Mouse (Mus musculus) testis, postnatal 10 days (tissue): ENCODE measurements around the gene Elmo1.

Source experiments
- DNase-seq: peaks from one replicate; pipeline ENCODE4 v3.0.0; 2021; ENCODE audit warnings: low spot score

Elmo1 gene

DNA sequence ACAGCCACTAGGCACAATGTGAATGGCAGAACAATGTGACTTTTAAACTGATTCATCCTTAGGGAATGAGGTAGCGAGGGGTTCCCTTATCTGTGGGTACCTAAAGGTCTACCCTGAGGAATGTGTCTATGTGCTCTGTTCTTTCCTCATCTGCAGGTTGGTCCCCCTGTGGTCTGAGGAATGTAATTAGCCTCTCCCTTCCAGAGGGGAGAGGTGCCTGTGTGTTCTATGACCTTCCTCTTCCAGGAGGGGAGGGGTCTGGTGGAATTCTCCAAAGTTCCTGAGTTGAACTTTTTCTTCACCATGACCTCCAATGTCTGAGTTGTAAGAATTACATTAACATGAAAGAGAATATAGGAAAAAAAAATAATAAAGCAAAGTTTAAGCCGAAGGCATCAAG, 294.4 kb downstream of the Elmo1 start:
- no peak for DNase-seq

DNA sequence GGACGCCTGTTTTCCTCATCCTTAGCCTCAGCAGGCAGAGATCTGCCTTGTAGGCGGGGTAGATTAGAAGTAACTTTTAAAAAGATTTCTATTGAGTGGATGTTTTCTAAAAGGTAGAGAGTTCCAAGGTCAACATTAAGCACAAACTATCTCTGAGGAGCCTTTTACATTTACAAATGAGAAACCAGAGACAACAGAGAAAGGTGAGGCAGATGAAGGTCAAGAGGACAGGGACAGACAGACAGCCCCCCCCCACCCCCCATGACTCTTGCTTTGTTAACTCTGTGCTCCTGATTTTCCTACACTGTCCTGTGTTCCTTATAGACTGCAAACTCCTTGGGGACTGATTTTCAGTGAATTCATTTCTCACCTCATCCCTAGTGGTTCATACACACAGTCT, 295.0 kb downstream of the Elmo1 start:
- no peak for DNase-seq

DNA sequence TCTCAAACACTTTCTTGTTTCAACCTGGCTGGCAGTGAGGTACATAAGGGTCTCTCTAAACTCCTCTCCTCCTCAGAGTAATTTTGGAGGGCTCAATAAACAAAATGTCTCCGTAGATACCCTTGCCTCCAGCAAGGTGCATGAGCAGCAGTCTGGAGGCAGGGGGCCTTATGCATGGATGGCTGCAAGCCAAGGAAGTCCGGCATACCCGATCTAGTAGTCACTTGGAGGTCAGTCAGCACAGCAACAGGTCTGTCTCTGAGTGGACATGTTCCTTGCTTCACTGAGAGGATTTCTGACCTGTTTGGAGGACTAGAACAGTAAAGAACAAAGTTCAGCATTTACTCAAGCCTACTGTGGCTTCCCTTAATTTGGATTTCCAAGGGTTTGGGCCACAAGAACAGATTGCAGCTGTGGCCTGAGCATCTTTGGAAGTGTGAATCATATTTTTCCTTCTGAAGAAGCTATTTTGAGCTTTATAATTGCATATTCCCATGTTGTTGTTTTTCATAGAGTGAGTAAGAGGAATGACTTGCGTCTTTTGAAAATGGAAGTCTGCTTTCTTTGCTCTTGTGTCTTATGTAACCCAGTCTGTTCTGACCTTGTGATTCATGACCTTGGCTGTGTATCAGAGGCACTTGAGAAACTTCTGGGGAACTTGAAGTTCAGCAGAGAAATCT, 296.2 kb downstream of the Elmo1 start:
- DNase-seq: no peak

DNA sequence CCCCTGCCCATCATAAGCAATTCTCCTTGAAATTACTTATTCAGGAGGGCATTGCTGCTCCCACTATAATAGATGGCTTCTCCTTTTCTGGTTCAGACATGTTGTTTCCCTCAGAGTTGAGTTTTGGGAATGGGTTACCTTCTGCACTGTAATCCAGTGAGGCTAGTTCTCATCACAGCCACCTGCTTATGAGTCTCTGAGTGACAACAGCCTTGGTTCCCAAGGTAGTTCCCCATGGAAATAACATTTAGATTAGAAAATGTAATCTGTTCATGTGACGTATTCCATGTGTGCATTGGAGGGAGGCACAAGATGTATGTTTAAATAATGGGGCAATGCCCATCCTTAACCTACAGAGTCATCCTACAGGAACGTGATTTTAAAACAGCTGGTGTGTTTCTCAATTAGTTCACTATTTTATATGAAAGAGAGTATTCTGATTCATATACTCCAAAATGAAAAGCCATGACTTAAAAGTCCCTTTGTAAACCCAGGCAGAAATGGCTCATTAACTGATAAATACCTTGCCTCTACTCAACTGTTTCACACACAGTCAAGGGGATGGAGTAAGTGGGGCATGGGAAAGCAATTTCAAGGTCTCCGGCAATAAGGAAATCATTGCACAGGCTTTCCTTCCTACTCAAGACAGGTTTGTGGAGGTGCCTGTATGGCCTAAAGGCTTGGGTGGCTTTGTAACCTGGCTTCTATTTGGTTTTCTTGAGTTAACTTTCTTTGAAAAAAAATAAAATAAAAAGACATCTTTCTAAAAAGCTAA, 302.6 kb downstream of the Elmo1 start:
- DNase-seq: no peak

DNA sequence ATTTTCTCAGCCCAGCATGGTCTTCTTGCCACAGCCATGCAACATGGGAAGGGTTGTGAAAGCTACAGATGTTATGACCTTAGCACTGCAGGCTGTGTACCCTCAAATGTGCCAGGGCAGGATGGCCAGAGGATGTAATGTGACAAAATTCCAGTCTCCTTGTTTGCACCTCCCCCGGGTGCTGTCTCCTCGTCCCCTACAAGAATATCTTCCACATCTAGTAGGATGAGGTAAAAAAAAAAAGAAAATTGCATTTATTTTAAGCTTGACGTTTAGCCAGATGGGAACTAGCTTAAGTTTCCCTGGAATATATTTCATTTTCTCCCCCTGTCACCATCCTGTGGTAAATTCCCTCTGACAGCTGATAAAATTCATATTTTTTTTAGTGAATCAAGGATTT, 307.3 kb downstream of the Elmo1 start:
- DNase-seq: no peak

DNA sequence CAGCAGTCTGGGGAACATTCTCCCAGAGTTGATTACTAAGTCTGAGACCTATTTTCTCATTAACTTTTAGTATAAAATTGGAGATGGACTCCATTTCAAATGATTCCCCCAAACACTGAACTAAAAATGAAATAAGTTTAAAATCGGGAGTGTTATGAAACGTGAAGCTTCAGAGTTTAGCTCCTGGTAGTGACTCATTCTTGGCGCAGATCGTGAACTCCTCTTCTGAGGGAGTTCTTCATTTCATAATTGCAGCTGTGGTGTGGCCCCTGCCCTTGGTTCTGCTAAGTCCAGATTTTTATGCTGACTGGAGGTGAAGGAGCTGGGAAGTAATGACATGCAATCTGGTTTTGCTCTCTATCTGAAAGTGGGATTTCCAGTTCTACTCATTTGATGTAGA, 307.9 kb downstream of the Elmo1 start:
- DNase-seq: no peak

DNA sequence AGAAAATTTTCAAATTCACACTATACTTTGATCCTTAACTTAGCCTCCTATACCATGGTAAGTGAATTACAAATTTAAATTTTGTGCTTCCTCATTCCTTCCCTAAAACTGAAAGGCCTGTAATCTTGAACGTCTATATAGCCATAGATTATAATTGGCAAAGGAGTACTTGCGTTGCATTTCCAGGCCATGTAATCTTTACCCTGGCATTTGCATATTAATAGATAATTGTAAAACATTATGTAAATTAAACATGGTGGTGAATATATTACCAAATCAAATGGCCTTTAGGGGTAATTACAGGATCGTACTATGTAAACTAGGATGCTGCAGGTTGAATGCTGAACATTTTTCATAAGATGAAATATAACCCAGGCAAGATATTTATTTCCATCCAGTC, 314.1 kb downstream of the Elmo1 start:
- no peak for DNase-seq

DNA sequence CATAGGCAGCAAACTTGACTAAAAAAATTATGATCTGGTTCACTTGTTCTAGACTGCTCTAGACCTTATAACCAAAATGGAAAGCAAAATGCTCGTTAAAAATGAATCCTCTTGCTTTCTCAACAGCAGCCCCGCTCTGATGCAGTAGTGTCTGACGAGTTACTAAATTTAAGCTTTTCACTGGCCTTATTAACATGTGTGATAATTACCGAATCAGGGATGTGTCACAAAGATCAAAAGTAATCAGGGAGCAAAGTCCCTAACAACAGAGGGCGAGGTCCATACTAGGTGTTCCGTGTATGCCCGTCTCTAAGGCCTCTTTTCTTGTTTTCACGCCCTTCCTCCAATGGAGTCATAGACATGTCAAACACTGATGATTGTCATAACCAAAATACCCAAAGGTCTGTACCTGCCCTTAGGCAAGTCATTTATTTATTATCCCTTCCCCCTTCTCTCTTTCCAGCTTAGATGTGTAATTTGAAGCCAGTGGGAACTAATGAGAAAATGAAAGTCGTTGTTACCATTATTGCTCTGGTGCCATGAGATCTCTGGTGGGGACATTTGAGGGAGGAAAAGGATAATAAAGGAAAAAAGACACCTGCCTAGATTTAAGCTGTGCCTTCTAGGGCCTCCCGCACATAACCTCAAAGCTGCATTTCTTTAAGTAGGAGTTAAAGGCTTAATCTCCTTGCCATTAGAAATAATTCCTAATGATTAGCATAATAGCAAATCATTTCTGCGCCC, 316.2 kb downstream of the Elmo1 start:
- DNase-seq: no peak

DNA sequence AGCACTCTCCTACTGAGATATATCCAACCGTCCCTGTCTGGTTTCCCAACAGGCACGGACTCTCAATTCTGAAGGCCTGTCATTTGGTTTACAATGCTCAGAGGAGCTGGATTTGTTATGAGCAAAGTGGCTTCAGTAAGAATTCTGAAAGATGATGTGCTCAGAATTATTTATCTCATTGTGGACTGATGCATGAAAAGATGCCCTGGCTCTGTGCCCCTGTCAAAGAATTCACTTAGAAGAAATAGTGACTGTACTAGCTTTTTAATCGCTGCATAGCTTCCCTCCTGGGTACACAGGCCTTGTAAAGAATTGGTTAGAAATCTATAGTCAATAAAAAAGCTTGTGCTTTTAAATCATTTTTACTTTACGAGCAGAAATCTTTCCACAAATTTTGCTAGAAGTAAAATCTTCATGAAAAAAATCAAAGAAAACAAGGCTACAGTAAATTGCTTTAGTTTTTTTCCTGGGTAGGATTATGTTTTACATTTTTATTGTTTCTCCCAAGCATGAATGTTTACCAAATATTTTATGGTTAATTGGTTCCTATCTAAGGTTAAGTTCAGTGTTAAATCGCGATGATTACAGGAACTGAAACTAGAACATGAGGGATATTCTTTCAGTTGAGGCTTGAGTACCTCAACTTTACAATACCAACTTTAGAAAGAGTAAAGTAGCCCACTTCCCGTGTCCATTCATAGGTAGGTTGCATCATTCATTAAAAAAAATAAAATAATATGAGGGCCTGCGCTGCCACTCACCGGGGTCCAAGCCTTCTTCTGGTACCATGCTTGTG, 320.1 kb downstream of the Elmo1 start:
- no peak for DNase-seq

DNA sequence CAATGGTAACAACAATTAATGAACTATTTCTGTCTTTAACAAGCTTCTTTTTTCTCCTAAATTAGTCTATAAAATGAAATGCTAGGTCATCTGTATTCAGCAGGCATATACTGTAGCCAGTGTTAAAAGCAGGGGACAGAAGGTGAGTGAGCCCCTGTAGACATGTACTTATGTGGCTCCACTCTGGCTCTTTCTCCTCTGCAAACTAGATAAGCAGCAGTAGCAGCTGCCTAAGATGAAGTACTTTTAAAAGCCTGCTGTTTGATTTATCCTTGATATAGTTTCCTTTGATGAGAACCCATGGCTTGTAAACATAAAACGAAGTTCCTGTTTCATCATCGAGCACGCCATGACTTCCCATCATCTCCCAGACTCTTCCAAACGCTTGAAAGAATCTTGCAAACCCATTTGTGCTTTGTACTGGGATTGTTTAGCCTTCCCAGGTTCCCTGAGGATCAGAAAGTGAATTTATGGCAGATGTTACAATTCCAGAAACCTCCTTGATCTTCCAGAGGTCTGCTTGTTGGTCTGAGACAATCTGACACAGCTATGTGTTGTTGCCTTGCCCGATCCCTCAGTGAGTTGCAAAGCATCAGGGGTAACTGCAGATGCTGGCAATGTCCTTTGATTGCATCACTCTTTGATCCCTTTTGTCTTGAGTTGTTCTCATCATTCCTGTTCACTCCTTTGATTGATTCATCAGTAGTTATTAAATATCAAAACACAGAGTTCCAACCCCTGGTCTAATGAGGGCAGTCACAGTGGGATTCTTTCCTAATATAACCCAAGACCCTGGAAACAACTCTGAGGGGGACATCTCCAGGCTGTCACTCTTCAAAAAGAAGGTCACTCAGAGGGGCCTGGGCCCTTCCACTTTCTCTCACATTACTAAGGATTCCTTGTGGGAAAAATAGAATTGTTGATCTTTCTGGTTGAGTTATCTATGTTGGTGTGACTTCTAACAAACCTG, 326.6 kb downstream of the Elmo1 start:
- no peak for DNase-seq

DNA sequence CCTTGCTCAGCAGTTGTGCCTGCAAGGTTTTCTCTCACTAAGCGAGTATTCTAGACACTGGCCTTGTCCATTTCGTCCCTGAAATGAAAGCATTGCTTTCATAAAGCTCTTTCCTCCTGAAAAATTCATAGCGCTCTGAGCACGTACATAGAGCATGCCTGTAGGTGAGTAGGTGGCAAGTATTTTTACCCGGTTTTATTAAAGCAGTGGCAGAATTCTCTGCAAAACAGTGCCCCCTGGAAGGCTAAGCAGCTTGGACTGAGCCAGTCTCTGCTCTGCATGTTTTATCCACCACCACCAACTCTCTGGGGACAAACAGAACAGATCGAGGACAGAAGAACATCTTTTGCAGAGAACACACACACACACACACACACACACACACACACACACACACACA, 340.6 kb downstream of the Elmo1 start:
- no peak for DNase-seq

DNA sequence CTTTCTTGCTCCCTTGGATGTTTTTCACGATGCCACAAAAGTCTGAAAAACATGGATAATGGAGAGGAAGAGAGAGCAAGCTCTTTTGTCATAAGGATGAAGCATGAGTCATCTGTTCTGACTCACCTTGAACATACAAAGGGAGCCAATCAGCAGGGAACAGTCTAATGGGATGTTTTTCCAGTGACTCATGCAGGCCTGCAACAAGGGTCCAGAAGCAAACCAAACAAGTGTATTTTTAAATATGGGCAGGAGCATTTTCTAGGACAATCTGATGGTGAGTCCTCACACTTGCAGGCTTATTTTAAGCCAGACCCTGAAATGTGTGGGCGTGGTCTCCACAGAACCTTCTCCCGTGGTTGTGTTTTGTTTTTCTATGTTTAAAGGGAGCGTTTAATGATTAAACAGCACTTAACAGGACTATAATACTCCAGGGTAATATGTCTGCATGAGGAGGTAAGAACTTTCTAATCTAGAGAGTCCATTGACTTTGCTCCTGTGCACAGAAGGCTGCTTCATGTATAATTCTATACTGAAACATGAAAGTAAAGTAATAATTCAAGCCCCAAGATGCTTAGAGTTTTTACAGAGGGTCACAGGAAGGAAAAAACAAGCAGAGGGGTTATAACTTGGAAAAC, 342.9 kb downstream of the Elmo1 start:
- no peak for DNase-seq

DNA sequence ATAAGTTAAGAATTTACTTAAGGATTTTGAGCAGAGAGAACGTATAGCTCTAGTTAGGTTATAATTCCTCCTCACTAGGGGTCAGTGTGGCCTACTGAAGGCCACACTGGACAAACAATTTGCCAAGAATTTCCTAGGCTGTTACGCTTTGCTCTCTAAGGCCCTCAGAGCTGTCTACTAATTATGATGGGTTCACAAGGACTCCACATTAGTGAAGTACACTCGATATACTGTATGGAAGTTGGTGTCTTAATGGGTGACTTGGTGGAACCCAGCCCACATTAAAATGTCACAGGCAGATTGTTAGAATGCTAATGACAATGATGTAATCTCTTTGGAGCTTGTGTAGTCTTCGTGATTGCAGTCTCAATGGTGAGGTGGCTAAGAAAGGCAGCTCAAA, 343.7 kb downstream of the Elmo1 start:
- DNase-seq: no peak

DNA sequence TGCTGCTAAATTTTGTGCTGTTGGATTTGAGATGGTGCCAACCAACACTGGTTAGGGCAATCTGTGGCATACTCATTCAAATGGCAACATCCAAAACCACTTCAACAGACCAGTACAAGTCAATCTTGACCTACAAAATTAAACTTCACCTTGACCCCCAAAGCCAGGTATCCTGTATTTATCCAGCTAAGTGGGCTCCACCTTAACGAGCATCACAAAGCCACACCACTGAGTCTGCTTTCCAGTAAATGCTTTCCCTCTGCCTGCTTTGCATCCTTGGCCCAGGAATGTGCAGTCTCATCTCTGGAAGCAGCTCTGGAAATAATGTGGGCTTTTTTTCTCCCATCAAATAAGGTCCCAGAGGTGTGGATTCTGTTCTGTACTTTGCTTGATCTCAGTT, 349.1 kb downstream of the Elmo1 start:
- DNase-seq: no peak

DNA sequence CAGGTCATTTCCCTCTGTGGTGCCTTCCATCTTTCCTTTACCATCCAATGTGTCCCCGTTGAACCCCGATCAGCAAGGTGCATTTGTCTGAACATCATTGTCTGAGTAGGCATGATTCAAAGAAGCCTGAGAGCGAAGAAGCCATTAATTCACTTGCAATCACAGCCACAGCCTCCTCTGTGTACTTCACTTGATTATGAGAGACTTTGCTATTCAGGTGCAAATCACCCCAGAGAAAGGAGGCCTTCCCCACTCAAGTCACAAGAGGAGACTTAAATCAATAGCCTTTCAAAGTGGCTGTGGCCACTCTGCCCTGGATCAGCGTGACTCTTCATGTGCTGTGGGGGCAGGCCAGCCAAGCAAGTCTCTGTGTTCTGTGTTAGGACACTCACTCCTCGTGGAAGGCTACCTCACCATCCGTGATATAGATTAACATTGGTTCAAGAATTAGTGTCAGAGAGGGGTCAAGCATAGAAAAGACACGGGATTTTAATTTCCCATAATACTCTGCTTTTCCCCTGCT, 360.5 kb downstream of the Elmo1 start:
- DNase-seq: no peak

DNA sequence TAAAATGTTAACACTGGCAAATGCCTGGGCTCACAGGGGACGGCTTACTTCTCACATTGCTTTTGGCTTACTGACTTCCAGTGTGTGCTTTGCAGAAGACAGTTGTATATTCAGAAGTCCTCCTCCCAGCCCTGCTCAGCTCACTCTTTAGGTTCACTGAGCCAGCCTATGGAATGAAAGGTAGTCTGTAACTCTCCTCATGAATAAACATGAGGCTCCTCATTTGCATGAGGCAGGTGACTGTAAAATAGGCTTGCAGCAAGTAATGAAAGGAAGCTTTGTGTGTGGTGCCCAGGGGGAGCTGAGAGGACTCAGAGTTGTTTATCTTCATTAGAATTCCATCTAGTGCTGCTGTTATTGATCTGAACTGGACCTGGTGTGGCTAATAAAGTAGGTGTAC, 364.0 kb downstream of the Elmo1 start:
- no peak for DNase-seq

DNA sequence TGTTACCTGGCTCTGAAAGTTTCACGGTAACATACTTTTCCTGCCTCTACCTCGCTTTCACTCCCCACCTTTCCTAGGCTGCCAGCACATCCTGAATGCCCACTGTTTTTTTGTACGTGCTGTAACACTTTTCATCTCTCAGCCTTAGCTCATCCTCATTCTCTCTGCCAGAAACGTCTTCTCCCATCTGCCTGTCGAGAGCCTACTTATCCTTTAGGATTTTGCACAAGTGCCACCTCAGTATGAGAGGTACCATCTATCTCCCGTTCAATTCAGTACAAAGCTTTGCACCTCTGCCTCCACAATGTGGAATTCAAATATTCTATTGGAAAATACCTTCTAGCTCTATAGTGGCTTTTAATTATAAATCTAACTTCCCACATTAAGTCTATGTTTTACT, 369.7 kb downstream of the Elmo1 start:
- DNase-seq: no peak

DNA sequence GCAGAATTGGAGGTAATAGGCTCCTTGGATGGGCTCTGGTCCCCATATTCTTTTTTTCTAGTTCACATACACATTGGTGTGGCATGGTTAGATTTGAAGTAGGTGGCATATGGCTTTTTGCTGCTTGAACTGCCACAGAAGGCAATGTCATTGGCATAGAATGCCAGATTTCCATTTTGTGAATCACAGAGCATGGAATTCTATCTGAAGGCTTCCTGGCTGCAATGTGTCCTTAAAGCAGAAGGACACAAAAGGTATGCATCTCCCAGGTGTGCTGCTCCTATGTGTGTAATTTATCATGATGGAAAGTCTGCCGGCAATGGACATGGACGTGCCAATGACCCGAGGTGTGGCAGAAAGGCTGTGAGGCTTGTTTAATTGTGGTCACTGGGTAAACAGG, 371.2 kb downstream of the Elmo1 start:
- DNase-seq: no peak

DNA sequence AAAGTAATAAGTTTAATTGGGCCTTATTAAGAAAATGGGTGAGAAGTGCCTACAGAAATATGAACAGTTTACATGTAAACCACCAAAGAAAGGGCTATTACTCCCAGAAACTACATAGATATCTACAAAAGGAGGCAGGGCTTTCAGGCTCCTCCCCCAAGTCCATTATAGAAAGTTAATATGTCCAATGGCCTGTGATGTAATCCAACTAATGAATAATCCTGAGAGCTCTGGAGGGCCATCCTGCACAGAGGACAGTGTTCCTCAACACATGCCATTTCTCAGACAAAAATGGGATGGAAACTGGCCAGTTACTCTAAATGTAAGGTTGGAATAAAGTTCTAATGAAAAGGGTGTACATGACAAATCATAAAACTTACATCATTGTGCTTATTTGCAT, 373.8 kb downstream of the Elmo1 start:
- DNase-seq: no peak

DNA sequence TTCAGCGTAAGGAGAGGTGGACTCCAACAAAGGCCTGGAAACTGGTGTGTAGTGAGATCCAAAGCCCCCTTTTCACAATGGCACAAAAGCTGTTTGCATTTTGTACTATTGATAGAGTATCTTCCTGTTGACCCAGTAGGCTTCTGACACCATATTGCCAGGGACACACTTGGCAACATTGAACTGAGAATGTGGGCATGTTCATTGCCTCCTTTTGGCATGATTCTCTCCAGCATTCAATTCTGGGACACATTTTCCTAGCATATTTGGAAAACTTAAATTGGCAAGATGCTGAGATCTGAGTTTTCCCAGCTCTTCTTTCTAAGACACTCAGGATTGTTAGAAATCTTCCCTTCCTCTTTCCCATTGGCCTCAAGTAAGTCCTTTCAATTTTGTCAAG, 377.0 kb downstream of the Elmo1 start:
- DNase-seq: no peak
